Mouse (Mus musculus): Measurements from ENCODE around the gene Adamts8. TPM values are rescaled to one million over a fixed set of nuclear protein-coding genes. Genes with fewer than 3 reads are reported as not detected.

The Adamts8 gene
- total and polyA plus RNA-seq, 3 experiments: not detected

DNA sequence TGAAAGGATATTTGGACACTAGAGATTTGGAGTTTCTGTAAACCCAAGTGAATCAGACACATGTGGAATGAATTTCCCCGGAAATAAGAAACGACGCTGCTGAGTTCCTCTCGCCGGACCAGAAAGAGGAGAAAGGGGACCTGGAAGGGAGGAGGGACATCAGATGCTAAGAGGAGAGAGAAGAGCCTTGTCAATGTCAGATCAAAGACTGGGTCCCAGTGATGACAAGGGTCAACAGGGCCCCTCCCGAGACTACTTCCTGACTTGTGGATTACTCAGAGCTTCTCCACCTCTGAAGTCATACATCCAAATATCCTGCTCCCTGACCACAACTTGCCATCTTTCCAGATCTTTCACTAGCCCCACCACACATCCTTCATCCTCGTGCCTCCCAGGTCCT is 24.5 kb downstream of the Adamts8 start:
- TF ChIP-seq USF1 (IDR thresholded peaks at IDR 0.05; ENCODE audit: low read depth, low read length): no peak
- TF ChIP-seq ZNF384 (IDR thresholded peaks at IDR 0.05; ENCODE audit: low read depth, low read length): no peak
- TF ChIP-seq SIN3A (IDR thresholded peaks at IDR 0.05; ENCODE audit: low read length): no peak
- TF ChIP-seq RAD21 (IDR thresholded peaks at IDR 0.05; ENCODE audit: low read depth, low read length): no peak
- no peak for TF ChIP-seq ETS1 (conservative IDR thresholded peaks at IDR 0.05; ENCODE audit: low read depth, low read length)
- TF ChIP-seq ZKSCAN1 (IDR thresholded peaks at IDR 0.05; ENCODE audit: borderline replicate concordance, low read depth, low read length): no peak
- TF ChIP-seq CTCF (conservative IDR thresholded peaks at IDR 0.05 in 1 of 2, IDR thresholded peaks at IDR 0.05 in 1 of 2; ENCODE audit: low read depth in 2 of 2, low read length in 2 of 2): no peak
- no peak for TF ChIP-seq RCOR1 (conservative IDR thresholded peaks at IDR 0.05; ENCODE audit: low read depth, low read length)
- no peak for TF ChIP-seq TCF12 (IDR thresholded peaks at IDR 0.05; ENCODE audit: low read depth, low read length)
- no peak for TF ChIP-seq MAZ (IDR thresholded peaks at IDR 0.05; ENCODE audit: low read depth, low read length)
- TF ChIP-seq JUND (conservative IDR thresholded peaks at IDR 0.05; ENCODE audit: low read depth, low read length): no peak
- no peak for TF ChIP-seq CHD2 (IDR thresholded peaks at IDR 0.05; ENCODE audit: low read length)
- no peak for TF ChIP-seq ZMIZ1 (IDR thresholded peaks at IDR 0.05; ENCODE audit: low read depth, low read length)
- dilution Hi-C loops (cut with MboI; ENCODE audit: extremely low pct_ligation_motif_present, extremely low pct_unique_long_range_greater_than_20kb, low sequenced_read_pairs): no loop called here

DNA sequence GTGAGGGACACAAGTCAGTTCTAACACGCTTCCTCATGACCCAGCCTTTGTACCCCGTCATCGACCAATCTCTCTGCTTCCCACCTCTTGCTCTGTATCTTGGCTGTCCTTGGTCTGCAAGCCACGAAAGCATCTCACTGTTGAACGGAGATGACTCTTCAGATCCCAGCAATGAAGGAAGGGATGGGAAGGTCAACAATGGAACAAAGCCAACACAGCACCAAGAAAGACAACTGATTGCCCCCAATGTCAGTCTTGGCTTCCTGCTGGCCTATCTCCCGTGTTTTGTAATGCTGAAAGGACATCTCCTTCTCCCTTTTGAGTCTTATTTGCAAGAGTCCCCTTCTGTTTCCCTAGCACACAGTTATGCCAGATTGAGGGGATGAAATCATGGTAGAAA is 25.8 kb downstream of the Adamts8 start:
- TF ChIP-seq MAX (IDR thresholded peaks at IDR 0.05; ENCODE audit: low read length): no peak
- no peak for TF ChIP-seq GABPA (IDR thresholded peaks at IDR 0.05; ENCODE audit: insufficient replicate concordance, low read depth, low read length)
- no peak for TF ChIP-seq SMC3 (IDR thresholded peaks at IDR 0.05; ENCODE audit: low read depth, low read length)
- TF ChIP-seq EP300 (IDR thresholded peaks at IDR 0.05; ENCODE audit: low read length): no peak
- TF ChIP-seq TBP (conservative IDR thresholded peaks at IDR 0.05; ENCODE audit: low read depth, low read length): no peak
- no peak for TF ChIP-seq HCFC1 (IDR thresholded peaks at IDR 0.05; ENCODE audit: low read depth, low read length)
- TF ChIP-seq RAD21 (IDR thresholded peaks at IDR 0.05; ENCODE audit: low read depth, low read length): no peak
- TF ChIP-seq ZKSCAN1 (IDR thresholded peaks at IDR 0.05; ENCODE audit: borderline replicate concordance, low read depth, low read length): no peak
- no peak for TF ChIP-seq USF1 (IDR thresholded peaks at IDR 0.05; ENCODE audit: low read depth, low read length)
- TF ChIP-seq JUN (IDR thresholded peaks at IDR 0.05; ENCODE audit: insufficient read depth, low read depth, low read length): no peak
- no peak for TF ChIP-seq SIN3A (IDR thresholded peaks at IDR 0.05; ENCODE audit: low read length)
- no peak for TF ChIP-seq NRF1 (IDR thresholded peaks at IDR 0.05; ENCODE audit: low read depth, low read length)
- TF ChIP-seq POLR2AphosphoS2 (IDR thresholded peaks at IDR 0.05; ENCODE audit: low read depth, low read length): no peak
- no peak for TF ChIP-seq ZNF384 (IDR thresholded peaks at IDR 0.05; ENCODE audit: low read depth, low read length)
- TF ChIP-seq KAT2A (IDR thresholded peaks at IDR 0.05; ENCODE audit: insufficient replicate concordance, low read length): no peak
- no peak for TF ChIP-seq BHLHE40 (IDR thresholded peaks at IDR 0.05; ENCODE audit: low read depth, low read length)
- no peak overlapping the region for H3K4me2 ChIP-seq (ENCODE audit: insufficient read depth, low read depth, poor library complexity, severe bottlenecking)
- H3K4me3 ChIP-seq (replicated peaks in 1 of 3; ENCODE audit: low read depth in 2 of 3, low read length in 2 of 3, poor library complexity in 1 of 3): no peak overlapping the region
- H3K27ac ChIP-seq (ENCODE audit: insufficient read depth, low read depth): no peak overlapping the region
- no peak overlapping the region for H3K9ac ChIP-seq (ENCODE audit: insufficient read depth, low read depth)
- no peaks in the 10 kb centered on the region for H3K36me3 ChIP-seq (replicated peaks in 1 of 2; ENCODE audit: control insufficient read depth in 1 of 2, insufficient read depth in 1 of 2, low read length in 1 of 2)
- H3K27me3 ChIP-seq (replicated peaks): no peaks in the 10 kb centered on the region
- no peak for DNase-seq (ENCODE audit: extremely low read depth)
- dilution Hi-C loops (cut with MboI; ENCODE audit: extremely low pct_ligation_motif_present, extremely low pct_unique_long_range_greater_than_20kb, low sequenced_read_pairs): no loop called here
- 0 out of 4 replicates have a peak, but pooled peaks cover 0 to 3% of the 10 kb centered on the region in 2 experiments for H3K4me1 ChIP-seq (ENCODE audit: control insufficient read depth in 1 of 2, insufficient read depth in 2 of 2)
- in situ Hi-C loops (cut with MboI; ENCODE audit: low pct_ligation_motif_present, low pct_unique_long_range_greater_than_20kb, low sequenced_read_pairs): no loop called here
- H3K9me3 ChIP-seq (replicated peaks; ENCODE audit: low read length): no peaks in the 10 kb centered on the region
- no peaks in the 10 kb centered on the region for H3K79me2 ChIP-seq (replicated peaks; ENCODE audit: control insufficient read depth, extremely low read depth, insufficient read depth, poor library complexity, severe bottlenecking)

More for the DNA sequence above, 24.5 kb downstream of the Adamts8 start:
- in situ Hi-C loops (cut with MboI; ENCODE audit: low pct_ligation_motif_present, low pct_unique_long_range_greater_than_20kb, low sequenced_read_pairs): no loop called here
- Histone ChIP-seq H3K9me3 (replicated peaks; ENCODE audit: low read length) (no peaks in the 10 kb centered on the region), H3K9ac (ENCODE audit: insufficient read depth, low read depth) (no peak overlapping the region), H3K4me3 (replicated peaks in 1 of 3; ENCODE audit: low read depth in 2 of 3, low read length in 2 of 3, poor library complexity in 1 of 3) (no peak overlapping the region), H3K4me1 (ENCODE audit: control insufficient read depth in 1 of 2, insufficient read depth in 2 of 2) (0 out of 4 replicates have a peak, but pooled peaks cover 0 to 2% of the 10 kb centered on the region in 2 experiments), H3K27ac (ENCODE audit: insufficient read depth, low read depth) (no peak overlapping the region), H3K4me2 (ENCODE audit: insufficient read depth, low read depth, poor library complexity, severe bottlenecking) (no peak overlapping the region), H3K27me3 (replicated peaks) (no peaks in the 10 kb centered on the region), H3K79me2 (replicated peaks; ENCODE audit: control insufficient read depth, extremely low read depth, insufficient read depth, poor library complexity, severe bottlenecking) (no peaks in the 10 kb centered on the region), H3K36me3 (replicated peaks in 1 of 2; ENCODE audit: control insufficient read depth in 1 of 2, insufficient read depth in 1 of 2, low read length in 1 of 2) (no peaks in the 10 kb centered on the region)
- no peak for DNase-seq (ENCODE audit: extremely low read depth)
